Mouse (Mus musculus) lung, embryonic 15.5 days (tissue): ENCODE data around the gene Mettl25. TPM values are rescaled to one million over a fixed set of nuclear protein-coding genes. Genes with fewer than 3 reads are reported as not detected.

Experiments
- ATAC-seq: fragments of 200-750 bp; cut with Nextera tagmentation; 2 replicates; pipeline ENCODE4 v1.8.0; 2017; ENCODE audit warnings: moderate number of reproducible peaks, borderline replicate concordance; ENCODE audit not compliant: low FRiP score, low TSS enrichment; ENCODE audit errors: extremely low read depth
- H3K27ac ChIP-seq: fragments of 300-500 bp; sonication (generic); 2 replicates; pipeline ENCODE4 v1.5.1; 2015; ENCODE audit warnings: moderate library complexity, mild to moderate bottlenecking, inconsistent platforms
- H3K27me3 ChIP-seq: fragments of 300-500 bp; sonication (generic); 2 replicates; pipeline ENCODE4 v1.6.1; 2015; ENCODE audit warnings: inconsistent platforms
- H3K36me3 ChIP-seq: fragments of 300-500 bp; sonication (generic); 2 replicates; pipeline ENCODE4 v1.6.1; 2015; ENCODE audit warnings: inconsistent platforms
- H3K4me1 ChIP-seq: fragments of 300-500 bp; sonication (generic); 2 replicates; pipeline ENCODE4 v1.6.1; 2015; ENCODE audit warnings: inconsistent platforms
- H3K4me2 ChIP-seq: fragments of 300-500 bp; sonication (generic); 2 replicates; pipeline ENCODE4 v1.6.1; 2015; ENCODE audit warnings: inconsistent platforms, mild to moderate bottlenecking, moderate library complexity
- H3K4me3 ChIP-seq: fragments of 300-500 bp; sonication (generic); 2 replicates; pipeline ENCODE4 v1.5.1; 2015; ENCODE audit warnings: mild to moderate bottlenecking, inconsistent platforms
- H3K9ac ChIP-seq: fragments of 300-500 bp; sonication (generic); 2 replicates; pipeline ENCODE4 v1.6.1; 2015; ENCODE audit warnings: inconsistent platforms
- H3K9me3 ChIP-seq: fragments of 300-500 bp; sonication (generic); 2 replicates; pipeline ENCODE4 v1.6.1; 2016; ENCODE audit warnings: inconsistent platforms
- WGBS: fragments of 180-500 bp; shearing (Covaris S2); methylation state at CpG from one replicate; pipeline ENCODE4 v1.1.7; 2015; 5-methylcytosine and 5-hydroxymethylcytosine counted together
- polyA plus RNA-seq: library from polyadenylated mRNA; unstranded; fragments of >200 nt; fragmentation: Nextera tagmentation; extraction: Ambion mirVana; gene quantifications from 2 replicates; pipeline ENCODE4 v1.2.1, GENCODE M21; 2015

Mettl25 gene
- polyA plus RNA-seq, 1 experiment from 2014 or later: 13.1 TPM

DNA sequence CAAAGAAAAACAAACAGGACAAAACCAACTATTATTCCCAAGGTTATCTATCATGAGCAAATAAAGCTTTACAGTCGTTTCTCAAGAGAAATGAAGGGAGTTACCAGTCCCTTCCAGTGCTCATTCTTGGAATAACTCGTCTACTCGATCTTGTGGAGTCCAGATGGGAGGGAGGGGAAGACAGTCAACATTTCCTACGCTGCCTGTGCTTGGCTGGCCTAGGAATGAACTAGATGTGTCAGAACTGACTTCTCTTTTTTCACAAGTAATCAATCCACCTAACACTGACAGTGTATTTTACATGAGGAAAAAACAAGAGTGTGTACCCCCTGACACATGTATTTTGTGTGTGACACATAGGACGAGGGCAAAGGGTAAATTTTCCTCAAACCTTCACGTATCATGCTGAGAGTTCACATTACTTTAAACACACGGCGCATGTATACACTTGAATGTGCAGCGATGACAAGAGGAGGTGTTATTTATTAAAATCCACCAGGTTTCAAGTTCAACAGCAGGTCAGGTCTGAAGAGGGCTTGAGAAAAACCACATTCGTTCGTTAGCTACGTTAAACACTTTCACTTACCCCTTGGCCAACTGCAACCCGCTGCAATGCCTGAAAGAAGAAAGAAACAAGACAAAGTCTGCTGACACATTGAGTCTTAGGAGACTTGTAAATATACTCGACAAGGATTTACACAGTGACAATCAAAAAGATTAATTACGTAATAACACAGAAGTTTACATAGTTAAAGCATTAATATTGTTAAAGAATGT, 47.2 kb downstream of the Mettl25 start:
- peak overlapping the region; percentile 24; the same call in 1 of the 2 replicates for H3K4me2 ChIP-seq
- no peak overlapping the region for H3K4me3 ChIP-seq
- WGBS: 18% methylated on average over 15 of the region's 15 CpGs
- no peaks in the 10 kb centered on the region for H3K9me3 ChIP-seq
- peak overlapping the region; percentile 39; the same call in 1 of the 2 replicates for H3K27ac ChIP-seq
- peaks cover 8% of the 10 kb centered on the region for H3K27me3 ChIP-seq
- no peaks in the 10 kb centered on the region for H3K36me3 ChIP-seq
- H3K9ac ChIP-seq: no peak overlapping the region
- peak; percentile 69; the same call in 1 of the 2 replicates for ATAC-seq
- H3K4me1 ChIP-seq: peaks cover 4% of the 10 kb centered on the region; the same call in 1 of the 2 replicates

DNA sequence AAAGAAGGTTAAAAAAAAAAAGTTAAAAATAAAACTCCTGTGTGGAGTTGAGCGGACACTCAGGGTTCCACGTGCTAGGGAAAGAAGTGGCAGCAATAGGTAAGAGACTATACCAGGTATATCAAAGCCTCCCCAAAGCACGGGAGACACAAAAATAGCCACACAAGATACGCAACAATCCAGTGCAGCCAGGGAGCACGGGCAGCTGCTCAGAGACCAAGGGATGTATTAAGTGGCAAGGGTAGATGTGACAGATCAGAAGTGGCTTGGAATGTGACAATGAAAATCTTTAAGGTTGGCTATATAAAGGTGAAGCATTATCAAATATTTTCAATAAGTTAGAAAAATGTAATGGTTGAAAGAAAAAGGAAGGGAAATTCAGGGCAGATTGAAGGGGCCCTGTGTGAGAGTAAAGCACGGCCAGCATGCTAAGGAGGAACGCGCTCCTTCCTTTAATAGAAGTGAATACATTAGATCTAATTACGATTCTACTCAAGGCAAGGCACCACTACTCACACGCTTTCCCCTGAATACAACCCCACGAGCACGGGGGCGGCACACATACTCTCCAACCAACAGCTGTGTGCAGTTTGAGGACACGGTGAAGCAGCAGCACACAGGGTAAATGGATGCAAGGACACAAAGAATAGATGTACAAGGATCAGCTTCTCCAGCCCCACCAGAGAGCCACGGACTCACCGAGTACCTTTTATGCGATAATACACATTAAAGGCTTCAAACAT, 52.3 kb downstream of the Mettl25 start:
- peaks cover 5% of the 10 kb centered on the region; the same call in 1 of the 2 replicates for H3K27me3 ChIP-seq
- H3K9me3 ChIP-seq: no peaks in the 10 kb centered on the region
- H3K4me3 ChIP-seq: no peak overlapping the region
- no peak for ATAC-seq
- H3K4me1 ChIP-seq: no peaks in the 10 kb centered on the region
- H3K36me3 ChIP-seq: no peaks in the 10 kb centered on the region
- no peak overlapping the region for H3K27ac ChIP-seq
- 84% methylated on average over 17 of the region's 17 CpGs for WGBS
- no peak overlapping the region for H3K9ac ChIP-seq
- no peak overlapping the region for H3K4me2 ChIP-seq

DNA sequence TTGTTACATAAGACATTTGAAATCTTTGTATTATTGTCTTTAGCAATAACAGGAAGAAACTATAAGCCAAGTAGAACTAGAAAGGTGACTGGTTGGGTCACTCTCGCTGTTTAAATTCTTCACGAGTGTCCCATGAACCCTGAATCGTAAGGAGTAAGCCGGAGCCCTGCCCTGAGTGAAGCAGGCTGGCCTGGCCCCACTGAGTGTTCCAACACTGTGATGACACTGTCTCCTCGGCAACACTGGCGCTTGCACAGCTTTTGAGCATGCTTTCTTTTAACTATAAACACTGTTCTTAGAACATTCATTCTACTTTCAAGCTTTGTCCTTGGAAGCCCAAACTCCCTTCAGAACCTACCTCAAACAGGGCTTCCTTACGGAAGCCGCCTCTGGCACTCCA, 57.4 kb downstream of the Mettl25 start:
- H3K9me3 ChIP-seq: no peaks in the 10 kb centered on the region
- H3K36me3 ChIP-seq: no peaks in the 10 kb centered on the region
- 58% methylated on average over 8 of the region's 8 CpGs for WGBS
- no peak overlapping the region for H3K27ac ChIP-seq
- peak; percentile 62; the same call in 1 of the 2 replicates for ATAC-seq
- no peak overlapping the region for H3K4me2 ChIP-seq
- no peak overlapping the region for H3K4me3 ChIP-seq
- H3K9ac ChIP-seq: no peak overlapping the region
- no peaks in the 10 kb centered on the region for H3K4me1 ChIP-seq
- H3K27me3 ChIP-seq: no peaks in the 10 kb centered on the region

DNA sequence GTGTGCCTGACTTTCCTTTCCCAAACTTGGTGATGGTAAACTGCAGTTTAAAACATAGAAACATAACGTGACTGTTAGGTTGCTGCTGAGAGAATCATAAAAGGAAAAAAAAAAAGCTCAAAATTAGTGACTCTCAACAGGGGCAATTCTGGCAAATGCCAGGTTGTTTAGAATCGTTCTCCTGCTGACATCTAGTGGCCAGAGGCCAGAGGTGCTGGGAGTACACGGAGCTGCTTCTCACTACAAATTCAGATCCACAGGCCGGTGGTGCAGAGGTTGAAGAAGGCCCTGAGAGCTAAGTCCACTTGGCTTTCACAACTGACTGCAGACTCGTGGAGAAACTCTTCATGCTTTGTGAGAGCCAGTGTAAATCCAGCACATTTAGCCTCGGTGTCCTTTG, 66.8 kb downstream of the Mettl25 start:
- Histone ChIP-seq H3K27ac (no peak overlapping the region), H3K27me3 (no peaks in the 10 kb centered on the region), H3K4me1 (no peaks in the 10 kb centered on the region), H3K4me3 (no peak overlapping the region), H3K9ac (no peak overlapping the region), H3K36me3 (no peaks in the 10 kb centered on the region), H3K9me3 (no peaks in the 10 kb centered on the region), H3K4me2 (no peak overlapping the region)
- 10% methylated on average over 6 of the region's 6 CpGs for WGBS
- no peak; the same call in 1 of the 2 replicates for ATAC-seq

GRCm38 (mm10) chr10:105772821-105773302, 68.3 kb downstream of the Mettl25 start:
- no peaks in the 10 kb centered on the region for H3K36me3 ChIP-seq
- ATAC-seq: peak; percentile 39; the same call in 1 of the 2 replicates
- H3K4me3 ChIP-seq: no peak overlapping the region
- no peaks in the 10 kb centered on the region for H3K27me3 ChIP-seq
- no peak overlapping the region for H3K9ac ChIP-seq
- H3K9me3 ChIP-seq: no peaks in the 10 kb centered on the region
- H3K27ac ChIP-seq: no peak overlapping the region
- H3K4me1 ChIP-seq: no peaks in the 10 kb centered on the region
- H3K4me2 ChIP-seq: no peak overlapping the region
- 85% methylated on average over 9 of the region's 9 CpGs for WGBS

DNA sequence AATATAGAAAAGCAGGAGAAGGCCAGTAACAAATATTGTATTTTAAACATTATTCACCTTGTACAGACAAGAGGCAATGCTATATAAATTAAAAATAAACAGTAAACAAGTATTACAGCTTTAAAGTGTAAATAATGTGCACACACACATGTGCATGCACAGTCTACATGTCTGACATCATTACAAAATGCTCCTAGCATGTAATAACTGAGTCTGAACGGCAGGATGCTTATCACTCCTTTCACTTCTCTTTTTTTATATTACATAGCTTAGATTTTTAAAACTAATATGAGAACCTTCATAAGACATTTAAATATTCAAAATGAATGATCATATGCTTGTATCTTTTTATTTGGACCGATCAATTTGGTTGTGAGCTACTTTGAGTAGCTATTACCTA, 77.2 kb downstream of the Mettl25 start:
- Histone ChIP-seq H3K9ac (no peak overlapping the region), H3K36me3 (no peaks in the 10 kb centered on the region), H3K4me1 (no peaks in the 10 kb centered on the region), H3K4me2 (no peak overlapping the region), H3K27me3 (no peaks in the 10 kb centered on the region), H3K4me3 (no peak overlapping the region), H3K27ac (no peak overlapping the region), H3K9me3 (no peaks in the 10 kb centered on the region)
- WGBS: 81% methylated on average over 2 of the region's 2 CpGs
- no peak for ATAC-seq

DNA sequence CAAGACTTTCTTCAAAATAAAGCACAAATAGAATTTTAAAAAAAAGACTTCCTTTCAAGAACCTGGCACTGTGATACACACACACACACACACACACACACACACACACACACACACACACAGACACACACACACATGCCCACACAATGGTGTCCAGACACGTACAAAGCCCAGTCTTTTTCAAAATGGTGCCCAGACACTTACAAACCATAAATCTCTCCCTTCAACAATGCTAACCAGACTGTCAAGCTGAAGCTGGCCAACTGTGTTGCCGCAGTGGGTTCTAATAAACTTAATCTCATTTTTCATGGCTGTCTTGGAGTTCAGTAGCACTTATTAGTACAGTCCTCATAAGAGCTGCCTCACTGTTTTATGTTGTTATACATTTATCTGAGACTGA, 80.7 kb downstream of the Mettl25 start:
- H3K9ac ChIP-seq: no peak overlapping the region
- ATAC-seq: no peak
- H3K27ac ChIP-seq: no peak overlapping the region
- no peaks in the 10 kb centered on the region for H3K27me3 ChIP-seq
- H3K4me2 ChIP-seq: no peak overlapping the region
- WGBS: 75% methylated on average over 2 of the region's 2 CpGs
- no peaks in the 10 kb centered on the region for H3K4me1 ChIP-seq
- no peak overlapping the region for H3K4me3 ChIP-seq
- no peaks in the 10 kb centered on the region for H3K9me3 ChIP-seq
- H3K36me3 ChIP-seq: no peaks in the 10 kb centered on the region

GRCm38 (mm10) chr10:105760046-105760445, 81.1 kb downstream of the Mettl25 start:
- no peaks in the 10 kb centered on the region for H3K36me3 ChIP-seq
- 49% methylated on average over 7 of the region's 7 CpGs for WGBS
- no peak overlapping the region for H3K27ac ChIP-seq
- no peak overlapping the region for H3K4me3 ChIP-seq
- ATAC-seq: no peak
- no peaks in the 10 kb centered on the region for H3K4me1 ChIP-seq
- no peak overlapping the region for H3K4me2 ChIP-seq
- H3K27me3 ChIP-seq: no peaks in the 10 kb centered on the region
- H3K9me3 ChIP-seq: no peaks in the 10 kb centered on the region
- H3K9ac ChIP-seq: no peak overlapping the region

GRCm38 (mm10) chr10:105753831-105754605, 87.2 kb downstream of the Mettl25 start:
- 79% methylated on average over 5 of the region's 5 CpGs for WGBS
- ATAC-seq: no peak
- H3K4me3 ChIP-seq: no peak overlapping the region

GRCm38 (mm10) chr10:105746019-105746418, 95.2 kb downstream of the Mettl25 start:
- no peaks in the 10 kb centered on the region for H3K27me3 ChIP-seq
- WGBS: 78% methylated on average over 1 of the region's 1 CpGs
- H3K36me3 ChIP-seq: no peaks in the 10 kb centered on the region
- H3K9me3 ChIP-seq: no peaks in the 10 kb centered on the region
- peaks cover 3% of the 10 kb centered on the region; the same call in 1 of the 2 replicates for H3K4me1 ChIP-seq
- H3K4me3 ChIP-seq: no peak overlapping the region
- H3K27ac ChIP-seq: no peak overlapping the region
- H3K4me2 ChIP-seq: no peak overlapping the region
- no peak for ATAC-seq
- H3K9ac ChIP-seq: no peak overlapping the region

More at GRCm38 (mm10) chr10:105753831-105754605, 87.2 kb downstream of the Mettl25 start:
- Histone ChIP-seq H3K4me1 (no peaks in the 10 kb centered on the region), H3K9ac (no peak overlapping the region), H3K4me2 (no peak overlapping the region), H3K9me3 (no peaks in the 10 kb centered on the region), H3K27ac (no peak overlapping the region), H3K27me3 (no peaks in the 10 kb centered on the region), H3K36me3 (no peaks in the 10 kb centered on the region)

DNA sequence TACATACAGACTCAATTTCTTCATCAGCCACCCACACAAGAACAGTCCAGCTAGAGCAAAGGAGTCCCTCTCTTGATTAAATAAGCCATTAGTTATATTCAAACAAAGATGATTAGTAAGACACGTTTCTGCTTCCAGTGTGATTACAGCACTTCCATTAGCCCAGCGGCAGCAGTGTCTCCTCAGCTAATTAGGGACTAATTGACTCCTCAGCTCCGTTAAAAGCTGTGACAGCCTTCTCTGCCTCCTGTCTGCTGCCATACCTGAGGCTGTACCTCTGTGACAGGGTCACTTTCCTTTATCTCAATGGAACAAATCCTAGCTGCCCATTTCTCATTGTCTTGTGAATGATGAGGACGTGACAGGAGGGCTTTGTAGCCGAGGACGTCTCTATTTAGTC, 99.4 kb downstream of the Mettl25 start:
- no peak overlapping the region for H3K4me3 ChIP-seq
- WGBS: 66% methylated on average over 6 of the region's 6 CpGs
- ATAC-seq: no peak
- no peak overlapping the region for H3K4me2 ChIP-seq
- H3K27ac ChIP-seq: no peak overlapping the region
- H3K27me3 ChIP-seq: no peaks in the 10 kb centered on the region
- H3K9ac ChIP-seq: no peak overlapping the region
- no peaks in the 10 kb centered on the region for H3K9me3 ChIP-seq
- no peaks in the 10 kb centered on the region for H3K36me3 ChIP-seq
- H3K4me1 ChIP-seq: peaks cover 3% of the 10 kb centered on the region; the same call in 1 of the 2 replicates
